Mouse (Mus musculus) midbrain, embryonic 13.5 days (tissue): Measurements from ENCODE around the gene Apoe. TPM values are rescaled to one million over a fixed set of nuclear protein-coding genes. Genes with fewer than 3 reads are reported as not detected.
"Not testable (repeated sequence)": the region's sequence is repeated elsewhere in the genome, so short reads cannot be mapped to it uniquely, and the experiment has no call there.

Experiments
- ATAC-seq: fragments of 200-750 bp; cut with Nextera tagmentation; 2 replicates; pipeline ENCODE4 v1.8.0; 2017; ENCODE audit warnings: mild to moderate bottlenecking, moderate TSS enrichment, moderate library complexity
- H3K27ac ChIP-seq: fragments of 300-500 bp; sonication (generic); 2 replicates; pipeline ENCODE4 v1.5.1; 2015; ENCODE audit warnings: inconsistent platforms, mild to moderate bottlenecking, moderate library complexity
- H3K27me3 ChIP-seq: fragments of 300-500 bp; sonication (generic); 2 replicates; pipeline ENCODE4 v1.6.1; 2015; ENCODE audit warnings: mild to moderate bottlenecking, inconsistent platforms
- H3K36me3 ChIP-seq: fragments of 300-500 bp; sonication (generic); 2 replicates; pipeline ENCODE4 v1.6.1; 2015; ENCODE audit warnings: mild to moderate bottlenecking, inconsistent platforms
- H3K4me1 ChIP-seq: fragments of 300-500 bp; sonication (generic); replicated peaks from 2 replicates; pipeline ENCODE4 v1.6.1; 2015; ENCODE audit warnings: inconsistent platforms
- H3K4me2 ChIP-seq: fragments of 300-500 bp; sonication (generic); replicated peaks from 2 replicates; pipeline ENCODE4 v1.6.1; 2015; ENCODE audit warnings: moderate library complexity, mild to moderate bottlenecking, inconsistent platforms
- H3K4me3 ChIP-seq: fragments of 300-500 bp; sonication (generic); replicated peaks from 2 replicates; pipeline ENCODE4 v1.5.1; 2015; ENCODE audit warnings: mild to moderate bottlenecking, inconsistent platforms
- H3K9ac ChIP-seq: fragments of 300-500 bp; sonication (generic); replicated peaks from 2 replicates; pipeline ENCODE4 v1.6.1; 2015; ENCODE audit warnings: mild to moderate bottlenecking, inconsistent platforms
- H3K9me3 ChIP-seq: fragments of 300-500 bp; sonication (generic); 2 replicates; pipeline ENCODE4 v1.6.1; 2016; ENCODE audit warnings: mild to moderate bottlenecking, inconsistent platforms
- WGBS: fragments of 180-500 bp; shearing (Covaris S2); methylation state at CpG from one replicate; pipeline ENCODE4 v1.1.7; 2015; 5-methylcytosine and 5-hydroxymethylcytosine counted together
- polyA plus RNA-seq: library from polyadenylated mRNA; unstranded; fragments of >200 nt; fragmentation: Nextera tagmentation; extraction: Ambion mirVana; gene quantifications from 2 replicates; pipeline ENCODE4 v1.2.1, GENCODE M21; 2015

Gene Apoe
- polyA plus RNA-seq, 1 experiment from 2014 or later, result 194 TPM

DNA sequence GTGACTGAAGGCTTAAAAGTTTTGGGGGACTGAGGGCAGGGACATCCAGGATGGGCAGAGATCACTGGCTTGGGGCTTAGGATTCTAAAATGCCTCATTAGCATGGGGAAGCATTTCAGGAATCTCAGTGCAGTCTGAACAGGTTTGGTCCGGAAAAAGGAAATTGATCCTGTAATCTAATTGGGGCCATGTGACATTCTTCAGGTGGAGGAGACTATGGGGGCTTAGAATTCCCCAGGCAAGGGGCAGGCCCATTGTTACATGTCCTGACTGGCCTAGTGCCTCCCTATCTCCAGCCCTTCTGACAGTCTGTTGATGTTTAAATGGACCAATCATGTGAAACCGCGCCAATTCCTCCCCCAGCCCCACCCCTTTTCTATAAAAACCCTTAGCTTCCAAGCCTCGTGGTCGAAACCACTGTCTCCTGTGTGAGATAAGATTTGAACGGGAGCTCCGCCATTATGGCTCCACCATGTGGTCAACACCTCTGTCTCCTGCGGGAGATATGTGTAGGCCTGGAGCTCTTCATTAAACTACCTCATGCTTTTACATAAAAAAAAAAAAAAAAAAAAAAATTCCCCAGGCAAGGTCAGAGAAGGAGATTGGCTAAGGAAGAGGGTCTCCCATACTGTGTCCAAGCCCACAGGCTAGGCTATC lies 11.9 kb downstream of the Apoe start:
- not testable (repeated sequence) for H3K9ac ChIP-seq, H3K27ac ChIP-seq, ATAC-seq, H3K9me3 ChIP-seq, H3K4me3 ChIP-seq, H3K4me1 ChIP-seq, H3K27me3 ChIP-seq, H3K4me2 ChIP-seq, H3K36me3 ChIP-seq
- 81% methylated on average over 8 of the region's 8 CpGs for WGBS

GRCm38 (mm10) chr7:19686521-19686920 lies 12.5 kb downstream of the Apoe start:
- no peaks in the 10 kb centered on the region for H3K36me3 ChIP-seq
- no peak overlapping the region for H3K27ac ChIP-seq
- no peak overlapping the region for H3K4me3 ChIP-seq
- H3K9me3 ChIP-seq, result no peaks in the 10 kb centered on the region
- no peak overlapping the region for H3K9ac ChIP-seq
- ATAC-seq, result no peak
- no peak overlapping the region for H3K4me2 ChIP-seq
- WGBS, result 85% methylated on average over 6 of the region's 6 CpGs
- no peaks in the 10 kb centered on the region for H3K27me3 ChIP-seq
- no peaks in the 10 kb centered on the region for H3K4me1 ChIP-seq

- Histone ChIP-seq H3K36me3 (no peaks in the 10 kb centered on the region), H3K4me3 (no peak overlapping the region), H3K27ac (no peak overlapping the region), H3K4me2 (no peak overlapping the region), H3K27me3 (no peaks in the 10 kb centered on the region), H3K9ac (no peak overlapping the region), H3K4me1 (no peaks in the 10 kb centered on the region), H3K9me3 (no peaks in the 10 kb centered on the region)
- WGBS, result 73% methylated on average over 4 of the region's 4 CpGs
- no peak for ATAC-seq
Measured at GRCm38 (mm10) chr7:19685374-19685773, 13.6 kb downstream of the Apoe start.

DNA sequence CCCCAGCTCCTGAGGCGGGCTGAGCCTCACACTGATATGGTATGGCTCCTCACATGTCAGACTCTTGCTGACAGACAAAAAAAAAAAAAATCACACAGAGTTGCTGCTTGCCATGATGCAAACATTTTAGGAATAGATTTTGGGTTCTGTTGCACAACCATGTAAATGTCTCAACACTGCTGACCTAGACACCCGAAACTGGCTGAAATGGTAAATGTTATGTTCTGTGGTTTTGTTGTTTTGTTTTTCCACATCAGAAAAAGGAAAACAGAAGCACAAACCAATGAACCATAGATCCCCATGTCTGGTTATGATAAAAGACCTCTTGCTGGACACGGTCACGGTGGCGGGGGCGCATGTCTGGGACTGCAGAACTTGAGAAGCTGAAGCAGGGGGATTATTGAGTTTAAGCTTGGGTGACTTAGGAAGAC lies 15.2 kb downstream of the Apoe start:
- H3K4me3 ChIP-seq, result no peak overlapping the region
- H3K27ac ChIP-seq, result no peak overlapping the region
- H3K36me3 ChIP-seq, result no peaks in the 10 kb centered on the region
- no peak overlapping the region for H3K9ac ChIP-seq
- ATAC-seq, result no peak
- H3K4me2 ChIP-seq, result no peak overlapping the region
- no peaks in the 10 kb centered on the region for H3K9me3 ChIP-seq
- no peaks in the 10 kb centered on the region for H3K27me3 ChIP-seq
- 90% methylated on average over 6 of the region's 6 CpGs for WGBS
- no peaks in the 10 kb centered on the region for H3K4me1 ChIP-seq

DNA sequence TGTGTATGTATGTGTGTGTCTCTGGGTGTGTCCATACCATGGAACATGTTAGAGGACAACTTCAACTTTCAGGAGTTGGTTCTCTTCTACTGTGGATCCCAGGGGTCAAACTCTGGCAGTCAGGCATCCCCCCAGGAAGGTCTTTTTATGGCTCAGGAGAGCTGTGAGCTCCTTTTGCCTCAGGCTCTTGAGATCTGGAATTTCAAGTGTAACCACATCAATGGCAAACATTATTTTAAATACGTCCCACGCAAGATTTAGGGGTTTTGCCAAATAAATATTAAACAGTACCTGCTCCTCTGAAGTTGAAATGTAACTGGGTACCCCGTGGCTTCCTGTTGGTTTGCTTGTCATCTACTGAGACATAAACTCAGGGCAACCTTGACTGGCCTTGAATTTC lies 16.0 kb downstream of the Apoe start:
- H3K27ac ChIP-seq, result no peak overlapping the region
- no peaks in the 10 kb centered on the region for H3K36me3 ChIP-seq
- H3K9ac ChIP-seq, result no peak overlapping the region
- H3K27me3 ChIP-seq, result no peaks in the 10 kb centered on the region
- no peak overlapping the region for H3K4me2 ChIP-seq
- no peak overlapping the region for H3K4me3 ChIP-seq
- ATAC-seq, result no peak
- H3K9me3 ChIP-seq, result no peaks in the 10 kb centered on the region
- H3K4me1 ChIP-seq, result no peaks in the 10 kb centered on the region
- 81% methylated on average over 3 of the region's 3 CpGs for WGBS

DNA sequence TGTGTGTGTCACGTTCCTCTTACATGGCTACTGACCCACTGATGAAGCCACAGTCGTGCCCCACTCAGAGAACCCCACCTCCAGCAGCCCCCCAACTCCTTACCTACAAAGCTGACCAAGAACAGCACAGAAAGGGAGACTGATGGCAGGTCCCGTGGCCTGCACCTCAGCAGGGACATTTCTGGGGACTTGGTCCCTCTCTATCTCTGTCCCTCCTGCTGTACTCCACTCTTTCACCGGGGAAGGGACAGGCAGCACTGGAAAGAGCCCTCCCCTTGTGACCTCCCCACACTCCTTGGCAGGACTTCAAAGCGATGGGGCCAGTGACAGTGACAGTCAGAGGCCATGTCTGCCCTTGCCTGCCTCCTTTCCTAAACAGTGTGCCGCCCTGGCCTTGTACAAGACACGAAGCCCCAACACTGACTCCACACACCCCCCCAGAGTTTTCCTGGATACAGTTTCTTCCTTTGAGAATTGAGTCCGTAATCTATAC lies 17.7 kb downstream of the Apoe start, which contains the start of the genes Gm44805 and Apoc4:
Gene Gm44805 (minus strand): TSS at position 222 of the 493 bp plus-strand sequence.
Gene Apoc4 (minus strand): TSS at position 278 of the 493 bp plus-strand sequence.
- no peak within 1 kb of the TSS for H3K9ac ChIP-seq
- H3K27ac ChIP-seq, result no peak within 1 kb of the TSS

GRCm38 (mm10) chr7:19680702-19681101 lies 18.3 kb downstream of the Apoe start:
- H3K4me1 ChIP-seq, result no peaks in the 10 kb centered on the region
- H3K27ac ChIP-seq, result no peak overlapping the region
- no peak overlapping the region for H3K4me3 ChIP-seq
- H3K9ac ChIP-seq, result no peak overlapping the region
- WGBS, result 93% methylated on average over 2 of the region's 2 CpGs
- no peaks in the 10 kb centered on the region for H3K27me3 ChIP-seq
- no peaks in the 10 kb centered on the region for H3K9me3 ChIP-seq
- H3K4me2 ChIP-seq, result no peak overlapping the region
- H3K36me3 ChIP-seq, result no peaks in the 10 kb centered on the region
- no peak for ATAC-seq

More for the DNA sequence above, 17.7 kb downstream of the Apoe start, which contains the start of the genes Gm44805 and Apoc4:
- H3K4me2 ChIP-seq, result no peak within 1 kb of the TSS
- H3K27me3 ChIP-seq, result no peaks in the 10 kb centered on the region
- WGBS, result 68% methylated on average over 8 of the region's 8 CpGs
- no peaks in the 10 kb centered on the region for H3K9me3 ChIP-seq
- H3K4me1 ChIP-seq, result no peaks in the 10 kb centered on the region
- H3K36me3 ChIP-seq, result no peaks in the 10 kb centered on the region
- no peak for ATAC-seq
- H3K4me3 ChIP-seq, result no peak within 1 kb of the TSS

GRCm38 (mm10) chr7:19678901-19679300 lies 20.1 kb downstream of the Apoe start:
- no peaks in the 10 kb centered on the region for H3K4me1 ChIP-seq
- H3K9me3 ChIP-seq, result no peaks in the 10 kb centered on the region
- no peaks in the 10 kb centered on the region for H3K27me3 ChIP-seq
- no peak overlapping the region for H3K27ac ChIP-seq
- H3K36me3 ChIP-seq, result no peaks in the 10 kb centered on the region
- H3K9ac ChIP-seq, result no peak overlapping the region
- ATAC-seq, result no peak
- H3K4me2 ChIP-seq, result no peak overlapping the region
- WGBS, result 85% methylated on average over 3 of the region's 3 CpGs
- no peak overlapping the region for H3K4me3 ChIP-seq

DNA sequence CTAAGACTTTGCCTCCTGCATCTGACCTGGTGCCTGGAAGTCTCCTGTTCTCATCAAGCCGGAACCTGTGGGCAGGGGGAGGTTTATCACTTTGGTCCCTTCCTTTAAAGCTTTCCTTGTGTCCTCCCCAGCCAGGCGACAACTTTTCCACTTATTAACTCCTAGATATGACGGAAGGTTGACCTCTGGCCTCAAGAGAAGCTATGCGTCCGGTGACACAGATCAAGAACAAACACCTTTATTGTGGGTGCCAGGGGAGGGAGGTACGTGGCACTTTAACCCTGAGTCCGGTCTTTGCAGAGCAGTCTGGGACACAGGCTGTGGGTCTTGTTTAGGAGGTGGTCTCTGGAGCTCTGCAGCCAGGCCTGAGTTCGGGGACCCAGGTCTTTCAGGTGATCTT lies 21.1 kb downstream of the Apoe start, which contains the start of gene Apoc2:
Gene Apoc2 (minus strand): TSS at position 70 of the 400 bp plus-strand sequence.
- Histone ChIP-seq H3K4me3 (no peak within 1 kb of the TSS), H3K36me3 (no peaks in the 10 kb centered on the region), H3K9me3 (no peaks in the 10 kb centered on the region), H3K27me3 (no peaks in the 10 kb centered on the region), H3K4me2 (no peak within 1 kb of the TSS), H3K27ac (no peak within 1 kb of the TSS), H3K4me1 (no peaks in the 10 kb centered on the region), H3K9ac (no peak within 1 kb of the TSS)
- no peak for ATAC-seq
- 86% methylated on average over 8 of the region's 8 CpGs for WGBS

DNA sequence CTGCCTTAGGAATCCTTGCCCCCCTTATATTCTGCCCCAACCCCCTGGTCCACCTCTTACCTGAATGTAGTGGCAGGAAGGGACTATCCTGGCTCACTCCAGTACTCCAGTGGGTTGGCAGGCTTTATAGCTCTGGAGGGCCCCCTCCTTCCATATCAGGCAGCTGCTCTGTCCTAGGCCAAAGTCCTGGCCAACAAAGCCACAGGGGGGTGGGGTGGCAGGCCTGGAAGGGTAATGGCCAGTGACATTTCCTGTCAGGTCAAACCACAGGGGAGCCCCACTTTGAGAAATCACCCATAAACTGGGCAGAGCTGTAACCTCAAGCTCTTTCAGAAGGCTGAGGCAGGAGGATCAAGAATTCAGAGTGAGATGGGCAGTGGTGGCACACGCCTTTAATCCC lies 22.3 kb downstream of the Apoe start:
- no peak overlapping the region for H3K9ac ChIP-seq
- H3K4me3 ChIP-seq, result no peak overlapping the region
- no peak for ATAC-seq
- H3K27ac ChIP-seq, result no peak overlapping the region
- H3K4me2 ChIP-seq, result no peak overlapping the region
- H3K9me3 ChIP-seq, result no peaks in the 10 kb centered on the region
- no peaks in the 10 kb centered on the region for H3K4me1 ChIP-seq
- 75% methylated on average over 1 of the region's 1 CpGs for WGBS
- H3K27me3 ChIP-seq, result no peaks in the 10 kb centered on the region
- no peaks in the 10 kb centered on the region for H3K36me3 ChIP-seq

GRCm38 (mm10) chr7:19675824-19676223 lies 23.2 kb downstream of the Apoe start:
- WGBS, result 86% methylated on average over 10 of the region's 10 CpGs
- no peaks in the 10 kb centered on the region for H3K36me3 ChIP-seq
- no peak overlapping the region for H3K27ac ChIP-seq
- no peak overlapping the region for H3K9ac ChIP-seq
- H3K9me3 ChIP-seq, result no peaks in the 10 kb centered on the region
- no peaks in the 10 kb centered on the region for H3K4me1 ChIP-seq
- H3K4me3 ChIP-seq, result no peak overlapping the region
- no peak overlapping the region for H3K4me2 ChIP-seq
- ATAC-seq, result no peak
- no peaks in the 10 kb centered on the region for H3K27me3 ChIP-seq

DNA sequence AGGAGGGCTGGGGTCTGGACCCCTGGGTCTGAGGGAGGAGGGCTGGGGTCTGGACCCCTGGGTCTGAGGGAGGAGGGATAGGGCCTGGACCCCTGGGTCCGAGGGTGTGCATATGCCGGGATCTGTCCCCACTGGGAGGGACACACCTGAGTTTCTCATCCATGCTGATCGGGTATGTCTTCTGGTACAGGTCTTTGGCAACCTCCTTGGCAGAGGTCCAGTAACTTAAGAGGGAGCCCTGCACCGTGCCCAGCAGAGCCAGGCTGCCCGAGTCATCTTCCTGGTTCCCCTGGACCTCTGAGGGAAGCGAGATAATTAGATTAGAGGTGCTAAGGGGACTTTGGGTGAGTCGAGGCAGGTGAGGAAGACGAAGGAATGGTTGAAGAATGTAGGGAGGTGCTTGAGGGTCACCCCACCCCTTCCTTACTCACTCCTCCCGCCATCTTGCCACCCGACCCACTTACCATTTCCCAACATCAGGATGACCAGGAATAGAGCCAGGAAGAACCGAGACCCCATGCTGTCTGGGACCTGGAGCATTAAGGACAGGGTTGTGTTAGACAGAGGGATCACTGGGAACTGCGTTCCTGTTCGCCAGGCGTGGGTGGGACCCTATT lies 25.8 kb downstream of the Apoe start:
- Histone ChIP-seq H3K9ac (no peak overlapping the region), H3K4me1 (peaks cover 5% of the 10 kb centered on the region; the same call in 1 of the 2 replicates), H3K4me2 (no peak overlapping the region), H3K9me3 (no peaks in the 10 kb centered on the region), H3K27ac (no peak overlapping the region), H3K4me3 (no peak overlapping the region), H3K27me3 (0 out of 2 replicates have a peak, but pooled peaks cover 3% of the 10 kb centered on the region), H3K36me3 (no peaks in the 10 kb centered on the region)
- no peak for ATAC-seq
- WGBS, result 68% methylated on average over 14 of the region's 14 CpGs
